Mouse (Mus musculus) natural killer cell, adult 2 months (primary cell): Measurements from ENCODE around the gene Zzz3.

Experiments used
- DNase-seq, 2 experiments: peaks; one replicate each; pipeline ENCODE4 v3.0.0; 2022; ENCODE audit warnings: low spot score in 2 of 2

Gene Zzz3

DNA sequence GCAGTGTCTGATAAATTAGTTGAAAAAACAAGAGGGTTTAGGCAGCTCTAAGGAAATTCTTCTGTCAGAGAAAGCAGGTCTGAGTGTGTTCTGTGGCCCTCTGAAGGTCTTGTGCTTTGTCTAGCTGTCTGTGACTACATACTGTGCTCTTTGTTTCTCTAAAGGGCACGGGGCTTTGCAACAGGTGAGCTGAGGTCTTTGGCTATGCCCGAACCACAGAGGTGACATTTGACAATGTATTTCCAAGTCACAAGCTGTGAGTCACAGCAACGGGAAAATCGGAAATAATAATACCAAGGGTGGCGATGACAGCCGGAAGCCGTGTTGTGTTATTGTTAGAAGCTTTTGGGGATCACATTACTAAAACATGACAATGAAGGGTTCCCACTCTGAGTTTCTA lies 101.8 kb downstream of the Zzz3 start:
- no peak for DNase-seq

DNA sequence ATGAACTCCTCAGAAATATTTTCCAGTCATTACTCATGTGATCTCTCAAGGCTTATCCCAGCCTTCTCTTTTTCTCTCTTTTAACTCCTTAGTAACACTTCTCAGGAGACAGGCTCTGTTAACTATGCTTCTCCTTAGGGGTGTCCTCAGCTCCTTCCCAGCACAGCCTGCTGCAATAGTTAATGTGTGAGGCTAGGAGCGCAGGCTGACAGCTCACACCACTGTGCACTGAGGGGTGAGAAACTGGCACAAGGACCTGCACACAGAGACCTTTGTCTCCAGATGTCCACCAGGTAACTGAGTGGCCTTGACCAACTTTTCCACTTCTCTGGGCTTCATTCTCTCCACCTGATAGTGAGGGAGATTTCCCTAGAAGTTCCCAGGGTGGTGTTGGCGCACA lies 102.6 kb downstream of the Zzz3 start:
- DNase-seq = no peak

DNA sequence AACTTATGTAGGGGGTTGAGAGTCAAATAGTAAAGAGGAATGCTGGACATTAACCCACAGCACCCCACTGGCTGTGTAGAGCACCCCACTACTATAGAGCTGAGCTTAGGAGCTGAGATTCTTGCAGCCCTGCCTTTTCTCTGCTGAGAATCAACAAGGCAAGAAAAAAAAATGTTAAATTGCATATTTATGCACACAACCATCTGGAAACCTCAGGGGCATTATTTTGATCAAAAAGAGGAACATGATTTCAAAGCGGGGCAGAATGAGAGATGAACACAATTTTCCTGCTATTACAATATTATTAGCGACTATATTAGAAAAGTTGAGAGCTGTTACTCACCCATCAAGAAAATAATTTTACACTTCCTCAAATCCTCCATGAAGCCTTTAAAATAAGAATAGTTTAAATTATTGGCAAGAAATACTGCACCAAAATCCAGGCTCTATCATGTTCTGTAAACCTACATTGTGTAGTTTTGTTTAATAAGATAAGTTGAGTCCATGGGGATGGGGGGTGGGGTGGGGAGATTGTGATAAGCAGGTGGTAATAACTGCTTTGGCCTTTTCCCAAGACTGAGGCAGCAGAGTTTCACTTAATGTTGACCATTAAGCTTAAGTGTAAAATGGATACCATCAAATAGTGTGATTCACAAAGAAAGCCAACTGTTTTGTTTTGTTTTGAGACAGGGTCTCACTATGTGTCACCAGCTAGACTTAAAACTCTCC lies 103.9 kb downstream of the Zzz3 start:
- no peak for DNase-seq

DNA sequence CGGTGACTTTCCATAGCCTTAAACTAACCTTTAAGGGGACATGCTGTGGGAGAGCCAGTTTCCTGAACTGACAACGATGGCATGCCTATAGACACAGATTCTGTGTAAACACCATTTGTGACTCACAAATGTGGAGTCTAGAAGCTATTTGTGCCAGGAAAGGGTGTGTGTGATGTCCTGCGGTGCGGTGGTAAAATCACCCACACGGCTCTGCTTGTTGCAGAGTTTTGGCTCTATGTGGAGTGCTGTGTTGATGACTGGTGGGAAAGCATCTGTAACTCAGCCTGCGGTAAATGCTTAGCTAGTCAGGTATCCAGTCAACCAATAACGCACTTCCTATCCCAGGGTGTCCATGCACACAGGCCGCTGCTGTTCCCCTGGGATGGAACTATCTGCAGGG lies 112.6 kb downstream of the Zzz3 start:
- DNase-seq = no peak

DNA sequence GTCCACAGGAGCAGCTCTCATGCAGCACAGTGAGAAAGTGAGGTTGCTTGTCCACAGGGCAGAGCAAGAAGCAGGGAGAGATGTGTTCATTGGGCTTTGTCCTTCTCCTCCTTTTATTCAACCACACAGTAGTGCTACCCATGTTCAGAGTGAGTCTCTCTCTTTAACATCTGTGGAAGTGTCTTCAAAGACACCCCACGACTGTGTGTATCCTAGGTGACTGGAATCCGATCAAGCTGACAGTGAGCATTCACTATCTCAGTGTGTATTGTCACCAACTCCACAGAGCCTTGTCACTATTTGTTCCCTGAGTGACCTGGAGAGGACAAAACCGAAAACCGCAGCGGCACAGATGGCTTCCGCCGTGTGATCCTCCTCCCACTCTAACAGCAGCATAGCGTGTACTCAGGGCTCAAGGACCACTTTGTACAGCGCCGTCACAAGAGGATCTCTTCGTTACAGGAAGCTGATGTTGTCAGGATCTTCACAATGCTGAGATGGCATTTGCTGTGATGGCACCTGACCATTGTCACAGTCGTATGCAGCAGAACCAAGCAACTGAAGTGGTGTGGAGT lies 113.2 kb downstream of the Zzz3 start:
- DNase-seq = no peak

DNA sequence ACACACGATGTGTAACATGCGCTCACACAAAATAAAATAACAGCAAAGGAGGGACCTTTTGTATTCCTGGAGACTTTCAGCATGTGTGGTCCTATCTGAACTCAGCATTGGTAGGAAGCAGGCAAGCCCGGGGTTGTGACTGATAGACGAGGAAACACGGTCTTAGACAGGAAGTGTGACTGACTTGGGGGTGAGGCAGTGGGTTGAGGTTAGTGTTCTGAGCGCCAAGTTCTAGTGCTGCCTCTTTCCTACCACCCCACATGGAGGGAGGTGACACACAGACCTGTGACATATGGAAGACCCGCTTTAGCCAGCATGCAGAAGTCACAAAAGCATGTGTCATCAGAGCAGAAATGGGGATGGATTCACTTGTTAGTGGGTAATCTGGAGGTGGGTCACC lies 114.0 kb downstream of the Zzz3 start:
- no peak for DNase-seq
